Mouse (Mus musculus) erythroblast, embryonic 14.5 days (primary cell): ENCODE data around the gene Mesp2. TPM values are rescaled to one million over a fixed set of nuclear protein-coding genes. Genes with fewer than 3 reads are reported as not detected.

Source experiments
- H3K27me3 ChIP-seq: 2 replicates; pipeline ENCODE4 v1.6.1; 2012; ENCODE audit warnings: inconsistent platforms; ENCODE audit not compliant: control insufficient read depth
- H3K36me3 ChIP-seq: 2 replicates; pipeline ENCODE4 v1.6.1; 2012; ENCODE audit warnings: mild to moderate bottlenecking, inconsistent platforms; ENCODE audit not compliant: control insufficient read depth
- H3K4me1 ChIP-seq: 2 replicates; pipeline ENCODE4 v1.6.1; 2012; ENCODE audit warnings: inconsistent platforms; ENCODE audit not compliant: control insufficient read depth
- H3K4me3 ChIP-seq: replicated peaks from 2 replicates; pipeline ENCODE3; 2012; ENCODE audit warnings: moderate library complexity, mild to moderate bottlenecking, inconsistent platforms
- H3K9me3 ChIP-seq: 2 replicates; pipeline ENCODE4 v1.6.1; 2012; ENCODE audit warnings: low read length, inconsistent platforms, mixed read lengths; ENCODE audit not compliant: control insufficient read depth
- GATA1 ChIP-seq: IDR thresholded peaks from 2 replicates; pipeline ENCODE4 v1.6.1; 2012; ENCODE audit warnings: low read length, inconsistent platforms, mixed read lengths
- TAL1 ChIP-seq: IDR thresholded peaks from 3 replicates; pipeline ENCODE4 v1.6.1; 2012; ENCODE audit warnings: low read length, inconsistent platforms, mixed read lengths
- polyA plus RNA-seq: library from polyadenylated mRNA; stranded (reverse); fragments of >175 nt; gene quantifications from 2 replicates; pipeline ENCODE4 v1.2.3, GENCODE M21; 2012

The Mesp2 gene
- polyA plus RNA-seq, 1 experiment, result not detected

DNA sequence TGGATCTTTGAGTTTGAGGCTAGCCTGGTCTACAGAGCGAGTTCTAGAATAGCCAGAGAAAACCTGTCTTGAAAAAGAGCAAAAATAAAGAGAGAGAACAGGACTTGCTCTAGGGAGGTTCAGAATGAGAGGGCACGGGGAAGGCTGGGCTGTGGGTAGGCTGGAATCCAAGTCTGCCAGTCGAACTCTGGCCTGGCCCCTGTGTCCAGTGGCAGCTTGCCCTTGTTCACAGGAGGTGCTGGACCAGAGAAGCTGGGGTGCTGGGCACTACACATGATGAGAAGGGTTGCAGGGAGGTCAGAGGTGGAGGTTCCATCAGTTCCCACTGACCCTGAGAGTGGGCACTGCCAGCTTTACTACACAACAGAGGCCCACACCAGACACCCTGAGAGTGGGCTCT is 17.8 kb downstream of the Mesp2 start:
- Histone ChIP-seq H3K4me3 (no peak overlapping the region), H3K4me1 (no peaks in the 10 kb centered on the region), H3K9me3 (no peaks in the 10 kb centered on the region), H3K27me3 (no peaks in the 10 kb centered on the region), H3K36me3 (peaks cover 5% of the 10 kb centered on the region; the same call in 1 of the 2 replicates)
- TF ChIP-seq TAL1 (no peak), GATA1 (no peak)

- Histone ChIP-seq H3K9me3 (no peaks in the 10 kb centered on the region), H3K4me1 (no peaks in the 10 kb centered on the region), H3K27me3 (no peaks in the 10 kb centered on the region), H3K4me3 (no peak overlapping the region), H3K36me3 (no peaks in the 10 kb centered on the region; the same call in 1 of the 2 replicates)
- TF ChIP-seq TAL1 (no peak), GATA1 (no peak)
Observed at GRCm38 (mm10) chr7:79831145-79831544, 20.6 kb downstream of the Mesp2 start.

DNA sequence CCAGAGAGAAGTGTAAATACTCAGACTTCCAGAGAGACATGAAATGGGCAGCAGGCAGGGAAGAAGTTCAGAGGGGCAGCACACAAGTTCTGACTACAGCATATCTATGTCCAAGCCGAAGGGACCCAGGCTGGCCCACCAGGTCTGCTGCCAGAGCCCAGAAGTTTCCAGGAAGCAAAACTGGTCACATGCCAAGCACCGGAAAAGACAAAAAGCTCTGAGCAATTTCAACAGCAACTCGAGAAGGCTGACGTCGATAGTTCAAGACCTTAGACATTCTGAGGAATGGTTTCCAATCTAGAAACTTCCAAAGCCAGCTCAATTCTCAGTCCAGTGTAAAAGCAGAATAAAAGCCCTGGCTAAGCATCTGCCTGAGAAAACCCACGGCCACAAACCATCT is 21.1 kb downstream of the Mesp2 start:
- no peaks in the 10 kb centered on the region; the same call in 1 of the 2 replicates for H3K36me3 ChIP-seq
- TF ChIP-seq TAL1, result no peak
- TF ChIP-seq GATA1, result no peak
- H3K27me3 ChIP-seq, result no peaks in the 10 kb centered on the region
- no peak overlapping the region for H3K4me3 ChIP-seq
- no peaks in the 10 kb centered on the region for H3K4me1 ChIP-seq
- H3K9me3 ChIP-seq, result no peaks in the 10 kb centered on the region

DNA sequence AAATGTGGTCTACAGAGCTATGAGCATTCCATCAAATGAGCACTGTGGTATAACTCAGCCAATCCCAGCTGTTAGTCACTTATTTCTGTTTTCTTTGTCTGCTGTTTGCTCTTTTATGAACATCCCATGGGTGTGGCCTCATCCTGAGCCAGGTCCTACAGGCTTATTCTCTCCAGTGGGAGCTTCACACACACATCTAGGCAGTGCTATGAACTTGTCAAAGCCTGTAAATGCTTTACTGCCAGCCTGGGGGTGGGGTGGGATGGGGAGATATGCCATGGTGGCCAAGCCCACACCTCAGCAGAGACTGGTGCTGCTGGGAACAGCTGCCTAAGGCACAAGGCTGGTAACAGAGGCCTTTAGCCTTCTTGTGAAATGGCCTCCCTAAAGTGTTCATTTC is 22.5 kb downstream of the Mesp2 start:
- Histone ChIP-seq H3K4me3 (no peak overlapping the region), H3K9me3 (no peaks in the 10 kb centered on the region), H3K4me1 (no peaks in the 10 kb centered on the region), H3K27me3 (no peaks in the 10 kb centered on the region), H3K36me3 (no peaks in the 10 kb centered on the region; the same call in 1 of the 2 replicates)
- TF ChIP-seq GATA1, result no peak
- no peak for TF ChIP-seq TAL1

DNA sequence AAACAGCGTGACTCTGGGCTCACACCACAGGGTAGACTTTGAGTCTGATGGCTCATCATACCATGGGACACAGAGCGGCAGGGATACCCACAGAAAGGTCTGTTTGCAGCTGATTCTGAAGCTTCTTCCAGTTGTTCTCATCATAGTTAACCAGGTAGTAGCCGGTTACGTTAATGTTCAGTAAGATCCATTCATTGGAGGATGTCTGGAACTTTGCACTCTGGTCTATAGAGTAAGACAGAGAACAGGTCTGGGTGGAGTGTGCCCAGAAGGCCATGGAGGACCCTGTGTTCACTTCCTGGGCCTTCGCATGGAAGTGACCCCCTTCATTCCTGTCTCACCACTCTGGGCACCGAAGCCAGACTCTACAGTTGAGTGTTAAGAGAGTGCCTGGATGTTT is 24.7 kb downstream of the Mesp2 start:
- no peaks in the 10 kb centered on the region for H3K9me3 ChIP-seq
- H3K27me3 ChIP-seq, result no peaks in the 10 kb centered on the region
- peaks cover 3% of the 10 kb centered on the region; the same call in 1 of the 2 replicates for H3K36me3 ChIP-seq
- TF ChIP-seq TAL1 (no peak), GATA1 (no peak)
- no peaks in the 10 kb centered on the region for H3K4me1 ChIP-seq
- H3K4me3 ChIP-seq, result no peak overlapping the region

DNA sequence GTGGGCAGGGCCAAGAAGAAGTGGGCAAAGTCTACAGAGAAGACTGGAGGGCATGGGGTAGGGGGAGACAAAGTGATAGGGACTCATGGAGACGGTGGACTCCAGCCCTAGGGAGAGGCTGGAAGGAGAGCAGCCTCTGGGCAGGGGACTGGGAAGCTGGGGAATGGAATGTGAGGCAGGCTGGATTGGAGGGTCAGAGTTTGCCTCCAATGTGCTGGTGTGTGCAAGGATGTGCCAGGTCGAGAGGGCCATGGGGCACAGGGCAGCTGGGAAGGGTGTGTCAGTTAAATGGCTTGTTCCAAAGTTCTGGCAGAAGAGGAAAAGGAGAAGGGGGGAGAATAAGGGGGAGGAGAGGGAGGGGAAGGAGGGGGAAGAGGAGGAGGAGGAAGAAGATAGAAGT is 26.7 kb downstream of the Mesp2 start:
- Histone ChIP-seq H3K4me1 (no peaks in the 10 kb centered on the region), H3K9me3 (no peaks in the 10 kb centered on the region), H3K36me3 (peaks cover 3% of the 10 kb centered on the region; the same call in 1 of the 2 replicates), H3K4me3 (no peak overlapping the region), H3K27me3 (no peaks in the 10 kb centered on the region)
- TF ChIP-seq GATA1 (no peak), TAL1 (no peak)

- Histone ChIP-seq H3K36me3 (peaks cover 3% of the 10 kb centered on the region; the same call in 1 of the 2 replicates), H3K4me1 (no peaks in the 10 kb centered on the region), H3K4me3 (peak overlapping the region; percentile 44), H3K27me3 (peaks cover 8% of the 10 kb centered on the region), H3K9me3 (no peaks in the 10 kb centered on the region)
- TF ChIP-seq TAL1 (no peak), GATA1 (no peak)
Observed at GRCm38 (mm10) chr7:79842163-79842562, 31.6 kb downstream of the Mesp2 start.

GRCm38 (mm10) chr7:79844090-79844802 is 33.7 kb downstream of the Mesp2 start:
- Histone ChIP-seq H3K9me3 (no peaks in the 10 kb centered on the region), H3K4me1 (no peaks in the 10 kb centered on the region), H3K27me3 (peaks cover 25% of the 10 kb centered on the region), H3K36me3 (no peaks in the 10 kb centered on the region), H3K4me3 (no peak overlapping the region)
- TF ChIP-seq GATA1 (no peak), TAL1 (no peak)

DNA sequence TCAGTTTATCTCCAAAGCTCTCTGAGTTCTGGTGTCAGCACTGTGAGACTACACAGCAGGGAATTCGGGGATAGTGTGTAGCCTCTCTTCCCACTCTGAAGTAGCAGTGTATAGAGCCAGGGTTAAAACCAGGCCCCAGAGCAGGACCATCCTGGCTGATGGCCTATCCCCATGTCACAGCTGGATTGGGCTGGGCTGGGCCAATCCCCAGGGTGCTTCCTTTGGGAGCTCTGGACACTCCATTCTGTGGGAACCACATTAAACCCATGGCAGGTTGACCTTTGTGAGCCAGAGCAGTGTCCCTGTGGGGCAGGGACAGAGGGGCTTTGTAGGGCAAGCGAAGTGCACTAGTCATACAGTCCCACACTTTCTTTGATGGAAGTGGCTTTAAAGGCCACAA is 35.8 kb downstream of the Mesp2 start:
- H3K36me3 ChIP-seq, result no peaks in the 10 kb centered on the region
- H3K9me3 ChIP-seq, result no peaks in the 10 kb centered on the region
- no peak overlapping the region for H3K4me3 ChIP-seq
- peaks cover 29% of the 10 kb centered on the region for H3K27me3 ChIP-seq
- TF ChIP-seq TAL1, result no peak
- TF ChIP-seq GATA1, result no peak
- H3K4me1 ChIP-seq, result no peaks in the 10 kb centered on the region
